Mouse (Mus musculus) adrenal gland, adult 2 months (tissue): Measurements from ENCODE around the gene Mgat4b. TPM values are rescaled to one million over a fixed set of nuclear protein-coding genes. Genes with fewer than 3 reads are reported as not detected.
"Not testable (repeated sequence)": the region's sequence is repeated elsewhere in the genome, so short reads cannot be mapped to it uniquely, and the experiment has no call there.

ENCODE experiments used
- DNase-seq: peaks from one replicate; pipeline ENCODE4 v3.0.0; 2021
- long read RNA-seq: library from polyadenylated mRNA; stranded (forward); transcript quantifications from one replicate; pipeline ENCODE4 v2.0.0, GENCODE M21; 2021
- polyA plus RNA-seq: library from polyadenylated mRNA; depleted of rRNA; stranded (reverse); fragments of >200 nt; gene quantifications from 2 replicates; pipeline ENCODE4 v1.2.3, GENCODE M21; 2012; rRNA removed
- total RNA-seq, 2 experiments: library from RNA; stranded (reverse); gene quantifications; 2 replicates each; pipeline ENCODE4 v1.2.3; 2021

Gene Mgat4b
- total RNA-seq (100 to 1,000 TPM; 119 to 128 TPM), polyA plus RNA-seq (347 and 361 TPM in 2 replicates)
- long read RNA-seq, transcript Mgat4b-201 (15 exons, 2,429 nt) = major isoform, 154 of 185 reads
- long read RNA-seq, partial matches to known transcripts = 8 of 185 reads
- long read RNA-seq, other reads (novel, unspliced or antisense) = 22 of 185 reads

- peak; percentile 92 for DNase-seq
These were observed at the start of gene Mgat4b, which contains the start of gene Sqstm1 for GRCm38 (mm10) chr11:50210505-50211151. TSS of gene Mgat4b (plus strand) at chr11:50210890. TSS of gene Sqstm1 (minus strand) at chr11:50210827.

GRCm38 (mm10) chr11:50161578-50162304 lies 48.9 kb upstream of the Mgat4b start:
- DNase-seq = peak; percentile 74

GRCm38 (mm10) chr11:50162338-50163050 lies 48.2 kb upstream of the Mgat4b start:
- DNase-seq = no peak

GRCm38 (mm10) chr11:50168352-50168751 lies 42.3 kb upstream of the Mgat4b start:
- no peak for DNase-seq

- DNase-seq = not testable (repeated sequence)
These were observed 36.5 kb upstream of the Mgat4b start, which contains the start of gene Mrnip for GRCm38 (mm10) chr11:50174111-50174729. TSS of gene Mrnip (plus strand) at chr11:50174444.

GRCm38 (mm10) chr11:50174730-50175187 lies 35.9 kb upstream of the Mgat4b start:
- DNase-seq = peak; percentile 99

- no peak for DNase-seq
These were observed 34.3 kb upstream of the Mgat4b start for GRCm38 (mm10) chr11:50176351-50176750.

GRCm38 (mm10) chr11:50177111-50177510 lies 33.6 kb upstream of the Mgat4b start:
- DNase-seq = no peak

GRCm38 (mm10) chr11:50178532-50179488 lies 31.9 kb upstream of the Mgat4b start:
- DNase-seq = no peak

GRCm38 (mm10) chr11:50180478-50181231 lies 30.0 kb upstream of the Mgat4b start:
- DNase-seq = no peak

- DNase-seq = no peak
These were observed 28.0 kb upstream of the Mgat4b start for GRCm38 (mm10) chr11:50182702-50183101.

- no peak for DNase-seq
These were observed 25.9 kb upstream of the Mgat4b start for GRCm38 (mm10) chr11:50184788-50185187.

- DNase-seq = peak; percentile 70
These were observed 22.0 kb upstream of the Mgat4b start for GRCm38 (mm10) chr11:50188682-50189081.

GRCm38 (mm10) chr11:50190362-50190761 lies 20.3 kb upstream of the Mgat4b start:
- no peak for DNase-seq

- no peak for DNase-seq
These were observed 18.4 kb upstream of the Mgat4b start for GRCm38 (mm10) chr11:50192278-50192677.

GRCm38 (mm10) chr11:50194070-50194469 lies 16.6 kb upstream of the Mgat4b start:
- no peak for DNase-seq

- DNase-seq = no peak
These were observed 15.9 kb upstream of the Mgat4b start for GRCm38 (mm10) chr11:50194793-50195192.

GRCm38 (mm10) chr11:50197500-50197899 lies 13.2 kb upstream of the Mgat4b start:
- DNase-seq = no peak

- DNase-seq = no peak
These were observed 12.4 kb upstream of the Mgat4b start for GRCm38 (mm10) chr11:50198219-50198846.
